ENCODE assay signal across 8 mouse cellular contexts in the genomic region with DNA sequence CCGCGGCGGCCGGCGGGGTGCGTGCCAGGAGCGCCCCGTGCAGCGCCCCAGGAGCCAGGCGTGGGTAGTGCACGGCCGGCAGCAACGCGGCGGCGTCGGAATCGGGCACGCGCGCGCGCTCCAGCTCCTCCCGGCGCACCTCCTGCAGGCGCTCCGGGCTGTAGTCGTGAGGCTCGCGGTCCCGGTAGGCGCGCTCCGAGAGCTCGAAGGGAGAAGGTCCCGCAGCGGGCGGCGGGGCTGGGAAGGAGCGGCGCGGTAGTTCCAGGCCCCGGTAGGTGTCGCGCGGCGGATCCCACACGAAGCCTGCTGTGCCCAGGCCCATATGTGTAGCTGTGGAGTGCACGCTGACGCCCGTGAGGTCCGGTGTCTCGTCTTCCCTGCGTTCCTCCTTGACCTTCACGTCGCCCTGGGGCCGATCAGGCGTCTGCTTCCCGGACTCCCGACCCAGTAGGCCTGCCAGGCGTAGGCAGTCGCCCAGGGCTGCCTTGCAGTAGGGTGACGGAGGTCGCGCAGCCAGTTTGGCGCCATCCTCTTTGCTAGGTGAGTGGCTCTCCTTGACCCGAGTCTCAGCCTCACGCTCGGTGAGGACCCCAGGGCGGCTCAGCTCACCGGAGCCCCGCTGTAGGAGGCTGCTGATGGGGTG. TPM values are rescaled to one million over a fixed set of nuclear protein-coding genes. Genes with fewer than 3 reads are reported as not detected.
DNase-seq lines count a peak whose midpoint lies in the region; ATAC-seq and TF ChIP-seq lines count a peak whose summit lies in the region.

No protein-coding gene starts in this region.

- peak overlapping the region; percentile 76 for H3K4me2 ChIP-seq in forebrain, embryonic 15.5 days (replicated peaks)

- peak; percentile 48 for DNase-seq in c-Kit-positive CD71-negative TER-119-negative erythroid progenitor cells, embryonic 14.5 days (ENCODE audit: low read depth)
- peak; percentile 85 to 88 for DNase-seq in heart, postnatal 14 days
- peak; percentile 85 to 91 for DNase-seq in kidney, postnatal 4 days
- peak; percentile 63 to 74 for DNase-seq in lung, adult 18-20 months
- peak; percentile 74 for DNase-seq in thymus, adult 2 months

- peak overlapping the region; percentile 86 for H3K4me3 ChIP-seq in E14TG2a.4 (replicated peaks; ENCODE audit: low read length)
- H3K4me3 ChIP-seq in forebrain, embryonic 15.5 days = peak overlapping the region; percentile 46
- H3K4me3 ChIP-seq in olfactory bulb, adult 2 months (ENCODE audit: insufficient read depth, low read depth, low read length) = peak overlapping the region; percentile 47
- peak overlapping the region; percentile 44 for H3K4me3 ChIP-seq in thymus, adult 2 months (ENCODE audit: control insufficient read depth, insufficient read depth, low read length)

- peak; percentile 36; the same call in 1 of the 2 replicates for TF ChIP-seq POLR2A in olfactory bulb, adult 2 months (IDR thresholded peaks at IDR 0.05; ENCODE audit: insufficient read depth, low read depth, low read length)
- no peak for TF ChIP-seq POLR2A in thymus, adult 2 months (IDR thresholded peaks at IDR 0.05; ENCODE audit: control insufficient read depth, extremely low read depth, insufficient read depth, low read length, poor library complexity)

- intact Hi-C loops in heart, postnatal 14 days (cut with DNase I) = no loop called here

- ATAC-seq in forebrain, embryonic 15.5 days (replicated peaks) = peak; percentile 84

- peaks cover 36% of the 10 kb centered on the region for H3K36me3 ChIP-seq in E14TG2a.4 (ENCODE audit: insufficient read depth, low read length)
- peaks cover 14% of the 10 kb centered on the region for H3K36me3 ChIP-seq in forebrain, embryonic 15.5 days
- no peaks in the 10 kb centered on the region for H3K36me3 ChIP-seq in thymus, adult 2 months (ENCODE audit: control insufficient read depth, insufficient read depth, low read length)

- WGBS in forebrain, embryonic 15.5 days = 5% methylated on average over 72 of the region's 72 CpGs
- 13% methylated on average over 72 of the region's 72 CpGs for WGBS in olfactory bulb, adult 2 months
- 11% methylated on average over 72 of the region's 72 CpGs for WGBS in thymus, adult 2 months

- peaks cover 5% of the 10 kb centered on the region; the same call in 1 of the 2 replicates for H3K27me3 ChIP-seq in E14TG2a.4 (ENCODE audit: insufficient read depth, low read length)
- no peaks in the 10 kb centered on the region for H3K27me3 ChIP-seq in forebrain, embryonic 15.5 days
- H3K27me3 ChIP-seq in thymus, adult 2 months (ENCODE audit: control insufficient read depth, insufficient read depth, low read length) = no peaks in the 10 kb centered on the region; the same call in 1 of the 2 replicates

- peaks cover 42% of the 10 kb centered on the region for H3K4me1 ChIP-seq in E14TG2a.4 (replicated peaks; ENCODE audit: low read depth, low read length)
- H3K4me1 ChIP-seq in forebrain, embryonic 15.5 days = peaks cover 12% of the 10 kb centered on the region
- peaks cover 4% of the 10 kb centered on the region; the same call in 1 of the 2 replicates for H3K4me1 ChIP-seq in olfactory bulb, adult 2 months (ENCODE audit: control insufficient read depth, insufficient read depth, low read length)
- H3K4me1 ChIP-seq in thymus, adult 2 months (replicated peaks; ENCODE audit: control insufficient read depth, insufficient read depth, low read length) = peaks cover 9% of the 10 kb centered on the region

- H3K27ac ChIP-seq in forebrain, embryonic 15.5 days (replicated peaks) = no peak overlapping the region
- no peak overlapping the region for H3K27ac ChIP-seq in olfactory bulb, adult 2 months (ENCODE audit: insufficient read depth, low read depth, low read length)
- H3K27ac ChIP-seq in thymus, adult 2 months (ENCODE audit: control insufficient read depth, insufficient read depth, low read length) = no peak overlapping the region

- H3K9ac ChIP-seq in forebrain, embryonic 15.5 days (replicated peaks) = peak overlapping the region; percentile 52

- TF ChIP-seq CTCF in E14TG2a.4 (conservative IDR thresholded peaks at IDR 0.05; ENCODE audit: low read length) = no peak
- TF ChIP-seq CTCF in olfactory bulb, adult 2 months (IDR thresholded peaks at IDR 0.05; ENCODE audit: insufficient read depth, low read depth, low read length) = peak; percentile 67; the same call in 1 of the 2 replicates
- peak; percentile 84; the same call in 1 of the 2 replicates for TF ChIP-seq CTCF in thymus, adult 2 months (IDR thresholded peaks at IDR 0.05; ENCODE audit: borderline replicate concordance, control insufficient read depth, extremely low read depth, insufficient read depth, low read length, poor library complexity)

- no peaks in the 10 kb centered on the region for H3K9me3 ChIP-seq in E14TG2a.4 (ENCODE audit: low read length)
- no peaks in the 10 kb centered on the region for H3K9me3 ChIP-seq in forebrain, embryonic 15.5 days

RNA-seq across cellular contexts. Expression of gene Lrcol1, which starts 18.8 kb away (rescaled TPM):
- not detected in 2 replicates for polyA plus RNA-seq in forebrain, embryonic 15.5 days (2015; fragmentation: Nextera tagmentation; extraction: Ambion mirVana)
- total RNA-seq in heart, postnatal 14 days (2021) = not detected
- not detected in 2 replicates for polyA plus RNA-seq in olfactory bulb, adult 2 months (2012; ENCODE audit: insufficient read depth, insufficient read length, low replicate concordance, missing spikeins)
- 0.28 and 0.73 TPM in 2 replicates for polyA plus RNA-seq in thymus, adult 2 months (2012; rRNA removed)

RNA-seq across cellular contexts. Expression of gene P2rx2, which starts 20.3 kb away (rescaled TPM):
- polyA plus RNA-seq in forebrain, embryonic 15.5 days (2015; fragmentation: Nextera tagmentation; extraction: Ambion mirVana) = 5.7 and 6.8 TPM in 2 replicates
- total RNA-seq in heart, postnatal 14 days (2021) = not detected
- polyA plus RNA-seq in olfactory bulb, adult 2 months (2012; ENCODE audit: insufficient read depth, insufficient read length, low replicate concordance, missing spikeins) = not detected in 2 replicates
- polyA plus RNA-seq in thymus, adult 2 months (2012; rRNA removed) = 0.77 and 0.84 TPM in 2 replicates
